Mouse (Mus musculus) embryonic fibroblast, embryonic 13.5 days (primary cell): Measurements from ENCODE around the gene Slc6a6. TPM values are rescaled to one million over a fixed set of nuclear protein-coding genes. Genes with fewer than 3 reads are reported as not detected.
A peak's percentile ranks its signal among the peaks of the same experiment; 100 is the strongest.

Experiments used
- H3K27ac ChIP-seq: 2 replicates; pipeline ENCODE4 v1.5.1; 2012; ENCODE audit warnings: low read length, control low read depth, inconsistent platforms; ENCODE audit not compliant: insufficient read depth
- H3K4me1 ChIP-seq: 2 replicates; pipeline ENCODE4 v1.6.1; 2011; ENCODE audit warnings: low read length; ENCODE audit not compliant: control insufficient read depth, insufficient read depth
- H3K4me3 ChIP-seq: 2 replicates; pipeline ENCODE4 v1.5.1; 2011; ENCODE audit warnings: mild to moderate bottlenecking, control low read depth, low read length; ENCODE audit not compliant: insufficient read depth
- CTCF ChIP-seq: IDR thresholded peaks from 2 replicates; pipeline ENCODE4 v1.5.1; 2011; ENCODE audit warnings: mild to moderate bottlenecking, control low read depth, low read length, moderate library complexity, borderline replicate concordance; ENCODE audit not compliant: insufficient read depth
- POLR2A ChIP-seq: IDR thresholded peaks from 2 replicates; pipeline ENCODE4 v1.6.1; 2011; ENCODE audit warnings: low read depth, mild to moderate bottlenecking, control low read depth, low read length, moderate library complexity
- polyA plus RNA-seq: library from polyadenylated mRNA; stranded (reverse); fragments of >200 nt; gene quantifications from 2 replicates; pipeline ENCODE4 v1.2.4, GENCODE M21; 2011; ENCODE audit warnings: low read depth; ENCODE audit not compliant: missing spikeins, insufficient read length

Slc6a6 gene
- 79.8 and 108 TPM in 2 replicates for polyA plus RNA-seq

GRCm38 (mm10) chr6:91683602-91684473 is at the start of gene Slc6a6:
Slc6a6 (plus strand) TSS chr6:91684053.
- Histone ChIP-seq H3K4me3 (peak within 1 kb of the TSS; percentile 72), H3K27ac (peak within 1 kb of the TSS; percentile 12), H3K4me1 (peaks cover 17% of the 10 kb centered on the region)
- peak; percentile 93 for TF ChIP-seq POLR2A
- no peak for TF ChIP-seq CTCF

GRCm38 (mm10) chr6:91634417-91634816 is 49.4 kb upstream of the Slc6a6 start:
- no peak overlapping the region for H3K4me3 ChIP-seq
- H3K27ac ChIP-seq = no peak overlapping the region
- no peaks in the 10 kb centered on the region; the same call in 1 of the 2 replicates for H3K4me1 ChIP-seq
- TF ChIP-seq CTCF = no peak
- no peak for TF ChIP-seq POLR2A

GRCm38 (mm10) chr6:91634876-91635275 is 49.0 kb upstream of the Slc6a6 start:
- Histone ChIP-seq H3K27ac (no peak overlapping the region), H3K4me1 (no peaks in the 10 kb centered on the region; the same call in 1 of the 2 replicates), H3K4me3 (no peak overlapping the region)
- TF ChIP-seq CTCF (no peak), POLR2A (no peak)

- Histone ChIP-seq H3K4me1 (peaks cover 2% of the 10 kb centered on the region; the same call in 1 of the 2 replicates), H3K27ac (peak overlapping the region; percentile 59), H3K4me3 (no peak overlapping the region)
- TF ChIP-seq POLR2A (no peak), CTCF (no peak)
Observed at GRCm38 (mm10) chr6:91638204-91638995, 45.5 kb upstream of the Slc6a6 start.

- TF ChIP-seq POLR2A = no peak
- no peak for TF ChIP-seq CTCF
- H3K4me1 ChIP-seq = peaks cover 8% of the 10 kb centered on the region
- H3K27ac ChIP-seq = peak overlapping the region; percentile 65
- no peak overlapping the region for H3K4me3 ChIP-seq
Observed at GRCm38 (mm10) chr6:91643011-91643410, 40.8 kb upstream of the Slc6a6 start.

GRCm38 (mm10) chr6:91643416-91643921 is 40.4 kb upstream of the Slc6a6 start:
- TF ChIP-seq POLR2A (no peak), CTCF (no peak)
- H3K4me1 ChIP-seq = peaks cover 8% of the 10 kb centered on the region
- H3K4me3 ChIP-seq = no peak overlapping the region
- peak overlapping the region; percentile 65 for H3K27ac ChIP-seq

- peaks cover 8% of the 10 kb centered on the region; the same call in 1 of the 2 replicates for H3K4me1 ChIP-seq
- no peak for TF ChIP-seq CTCF
- TF ChIP-seq POLR2A = no peak
- H3K27ac ChIP-seq = no peak overlapping the region
Observed at GRCm38 (mm10) chr6:91646019-91646418, 37.8 kb upstream of the Slc6a6 start.

GRCm38 (mm10) chr6:91646822-91647221 is 37.0 kb upstream of the Slc6a6 start:
- Histone ChIP-seq H3K4me1 (peaks cover 8% of the 10 kb centered on the region; the same call in 1 of the 2 replicates), H3K27ac (peak overlapping the region; percentile 67), H3K4me3 (no peak overlapping the region)
- TF ChIP-seq POLR2A (no peak), CTCF (no peak)

More at GRCm38 (mm10) chr6:91646019-91646418, 37.8 kb upstream of the Slc6a6 start:
- no peak overlapping the region for H3K4me3 ChIP-seq

- Histone ChIP-seq H3K4me1 (peaks cover 8% of the 10 kb centered on the region; the same call in 1 of the 2 replicates), H3K4me3 (no peak overlapping the region), H3K27ac (peak overlapping the region; percentile 67)
- TF ChIP-seq CTCF = no peak
- TF ChIP-seq POLR2A = no peak
Observed at GRCm38 (mm10) chr6:91647385-91647791, 36.5 kb upstream of the Slc6a6 start.

- Histone ChIP-seq H3K4me1 (0 out of 2 replicates have a peak, but pooled peaks cover 6% of the 10 kb centered on the region), H3K27ac (no peak overlapping the region), H3K4me3 (no peak overlapping the region)
- TF ChIP-seq CTCF (no peak), POLR2A (no peak)
Observed at GRCm38 (mm10) chr6:91650255-91650654, 33.6 kb upstream of the Slc6a6 start.
